Mouse (Mus musculus): ENCODE measurements at regions not wholly inside any gene's neighbourhood (a gene's known extent, or its start where the extent isn't known, plus 50 kb on each side); places are given as distances from the start of the nearest gene placed in this dataset.

DNA sequence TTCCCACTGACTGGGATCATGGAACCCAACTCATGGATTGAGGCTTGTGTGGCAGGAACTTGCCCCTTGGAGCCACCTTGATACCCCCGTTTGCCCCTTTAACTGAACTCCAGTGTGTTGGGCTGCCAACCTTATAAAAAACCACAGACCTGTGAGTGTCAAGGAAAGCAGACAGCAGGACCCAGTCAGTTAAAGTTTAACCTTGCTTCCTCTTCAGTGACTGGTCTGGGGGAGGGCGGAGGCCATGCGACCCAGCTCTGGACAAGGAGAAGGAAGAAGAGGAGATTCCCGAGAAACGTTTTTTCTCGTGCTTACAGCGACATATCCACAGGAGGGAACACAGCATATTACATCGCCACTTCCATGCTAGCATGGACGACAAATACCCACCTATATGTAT lies 281.9 kb upstream of the Zfp64 start:
- no peak for DNase-seq (ENCODE audit: low spot score)

DNA sequence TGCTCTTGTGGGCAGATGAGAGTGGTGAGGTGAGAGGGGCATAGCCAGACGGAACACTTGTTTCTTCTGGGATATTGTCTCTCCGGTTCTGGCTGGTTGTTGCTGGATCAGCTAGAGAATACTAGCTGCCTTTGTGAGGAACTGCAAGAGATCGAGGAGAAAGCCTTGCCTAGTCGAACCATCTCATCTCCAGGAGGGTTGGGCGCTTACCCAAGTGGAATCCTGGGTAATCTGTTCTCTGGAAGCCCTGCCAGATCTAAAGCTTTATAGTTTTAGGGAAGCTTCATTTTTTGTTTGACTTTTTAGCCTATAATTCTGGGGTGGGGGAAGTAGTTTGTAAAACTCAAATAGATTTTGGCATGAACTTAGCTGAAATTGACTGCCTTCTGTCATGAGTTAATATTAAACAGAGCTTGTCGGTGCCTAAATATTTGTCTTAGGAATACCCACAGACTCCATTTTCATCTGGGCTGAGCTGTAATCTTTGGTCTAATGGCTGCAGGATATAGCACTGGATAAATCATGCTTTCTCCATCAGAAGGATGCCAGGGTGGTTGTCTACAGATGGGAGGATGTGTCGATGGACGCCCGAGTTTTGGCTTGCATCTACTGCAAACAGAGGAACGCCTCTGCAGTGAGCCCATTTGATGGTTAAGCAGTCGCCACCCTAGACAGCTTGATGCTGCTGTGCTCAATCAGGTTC lies 279.1 kb upstream of the Zfp64 start:
- no peak for DNase-seq (ENCODE audit: low spot score)

DNA sequence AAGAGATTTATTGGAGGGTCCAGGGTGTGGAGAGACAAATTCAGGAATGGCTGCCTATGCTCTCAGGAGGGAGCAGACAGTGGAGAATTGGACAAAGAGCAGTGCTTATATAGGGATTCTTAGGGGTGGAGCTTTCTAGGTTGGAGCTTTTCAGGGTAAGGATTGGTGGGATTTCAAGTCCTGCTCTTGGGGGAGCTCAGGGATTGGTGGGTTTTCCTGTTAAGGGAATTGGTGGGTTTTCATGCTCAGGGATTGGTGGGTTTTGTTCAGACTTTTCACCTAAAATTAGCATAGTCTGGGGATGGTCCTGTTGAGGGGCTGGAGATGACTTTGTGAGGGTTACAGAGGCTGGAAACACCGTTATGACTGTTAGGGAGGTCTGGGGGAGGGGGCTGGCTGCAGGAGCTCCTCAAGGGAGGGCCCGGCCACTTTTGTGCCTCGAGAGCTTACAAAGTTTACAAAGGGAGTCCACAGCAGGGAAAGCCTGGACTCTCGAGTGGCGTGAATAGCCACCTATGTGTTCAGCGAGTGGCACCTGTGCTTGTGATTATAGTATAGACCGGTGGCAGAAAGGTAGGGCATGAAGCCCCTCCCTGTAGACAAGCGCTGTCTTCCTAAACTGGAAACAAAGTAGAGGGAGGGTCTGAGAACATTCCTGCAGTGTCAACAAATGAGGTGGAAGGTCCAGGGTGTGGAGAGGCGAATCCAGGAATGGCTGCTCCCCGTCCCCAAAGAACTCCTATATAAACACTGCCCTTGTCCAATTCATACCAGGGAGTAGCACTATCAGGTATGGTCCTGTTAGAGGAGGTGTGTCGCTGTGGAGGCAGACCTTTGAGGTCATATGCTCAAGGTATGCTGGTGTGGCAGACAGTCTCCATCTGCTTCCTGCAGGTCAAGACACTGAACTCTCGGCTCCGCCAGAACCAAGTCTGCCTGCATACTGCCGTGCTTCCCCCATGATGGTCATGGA lies 278.1 kb upstream of the Zfp64 start:
- DNase-seq (ENCODE audit: low spot score) = no peak

- no peak for DNase-seq (ENCODE audit: low spot score)
These were observed 266.9 kb upstream of the Zfp64 start for GRCm38 (mm10) chr2:169222264-169222663.

DNA sequence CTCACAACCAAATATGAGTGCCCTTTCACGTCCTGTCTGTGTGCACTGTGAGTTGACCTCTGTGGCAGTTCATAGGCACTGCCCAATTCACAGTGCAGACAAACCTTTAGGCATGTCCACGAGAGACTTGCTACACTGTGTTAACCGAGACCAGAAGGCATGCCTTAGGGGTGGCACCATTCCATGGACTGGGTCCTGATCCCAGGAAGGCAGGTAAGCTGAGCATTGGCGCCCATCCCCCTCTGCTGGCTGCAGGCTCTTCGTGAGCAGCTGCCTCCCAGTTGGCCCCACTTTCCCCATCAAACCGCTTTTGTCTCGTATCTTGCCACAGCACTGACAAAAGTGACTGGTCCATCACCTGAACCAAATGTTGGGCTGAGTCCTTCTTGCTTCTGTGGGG lies 265.8 kb upstream of the Zfp64 start:
- DNase-seq (ENCODE audit: low spot score) = no peak

- DNase-seq (ENCODE audit: low spot score) = no peak
These were observed 260.2 kb upstream of the Zfp64 start for GRCm38 (mm10) chr2:169215546-169216043.

DNA sequence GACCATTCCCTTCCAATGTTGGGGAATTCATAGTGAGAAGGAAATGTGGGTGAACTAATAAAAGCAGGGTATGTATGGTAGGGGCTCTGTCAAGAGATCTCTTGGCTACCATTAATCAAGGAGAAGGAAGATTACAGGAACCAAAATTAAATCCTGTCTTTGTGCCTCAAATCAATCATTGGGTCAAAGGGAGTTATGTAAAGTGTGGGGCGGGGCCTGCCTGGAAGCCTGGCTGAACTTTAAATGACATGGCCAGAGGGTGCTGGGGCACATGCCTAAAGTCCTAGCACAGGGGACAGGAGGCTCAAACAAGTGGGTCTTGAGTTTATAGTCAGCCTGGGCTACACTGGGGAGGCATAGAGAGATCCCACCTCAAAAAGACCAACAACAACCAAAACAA lies 259.0 kb upstream of the Zfp64 start:
- DNase-seq (ENCODE audit: low spot score) = no peak

DNA sequence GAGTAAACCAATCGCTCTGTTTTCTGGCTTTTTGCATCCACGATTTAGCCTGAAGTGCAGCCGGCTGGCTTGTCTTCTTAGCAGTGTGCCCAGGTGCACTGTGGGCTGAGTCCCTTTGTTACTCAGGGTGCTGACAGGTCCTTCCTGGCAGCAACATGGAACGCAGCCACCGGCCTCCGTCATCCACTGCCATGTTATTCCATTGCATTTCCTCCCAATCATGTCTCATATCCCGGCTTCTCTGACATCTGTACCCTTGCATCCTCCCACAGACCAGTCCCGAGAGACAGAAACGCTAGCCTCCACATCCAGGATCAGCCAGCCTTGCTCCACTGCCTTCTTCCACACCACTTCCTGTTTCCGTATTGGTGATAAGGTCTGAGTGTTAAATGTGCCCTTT lies 257.9 kb upstream of the Zfp64 start:
- no peak for DNase-seq (ENCODE audit: low spot score)

- DNase-seq (ENCODE audit: low spot score) = no peak
These were observed 257.4 kb upstream of the Zfp64 start for GRCm38 (mm10) chr2:169212676-169213257.

DNA sequence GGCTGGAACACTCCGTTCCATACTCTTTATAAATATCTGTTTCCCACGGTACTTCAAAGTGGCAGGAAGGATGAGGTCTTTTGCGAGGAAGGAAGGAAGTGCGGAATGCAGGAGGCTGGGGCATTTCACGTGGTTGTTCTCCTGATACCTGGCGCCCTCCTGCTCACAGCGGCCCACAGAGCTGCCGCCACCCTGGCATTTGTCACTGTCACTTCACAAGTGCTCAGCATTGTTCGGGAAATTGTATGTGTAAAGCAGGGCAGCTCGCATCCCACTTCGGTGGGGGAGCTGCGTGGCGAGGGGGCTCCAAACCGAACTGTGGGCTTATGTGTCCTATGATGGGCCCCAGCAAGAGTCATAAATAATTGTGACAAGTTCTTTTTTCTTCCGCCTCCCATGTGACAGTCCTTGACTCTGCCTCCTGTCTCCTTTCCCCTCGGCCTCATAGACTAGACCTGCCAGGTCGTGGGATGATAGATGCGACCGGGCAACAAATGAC lies 248.9 kb upstream of the Zfp64 start:
- no peak for DNase-seq (ENCODE audit: low spot score)

GRCm38 (mm10) chr2:169191974-169192373 lies 236.6 kb upstream of the Zfp64 start:
- DNase-seq (ENCODE audit: low spot score) = no peak

DNA sequence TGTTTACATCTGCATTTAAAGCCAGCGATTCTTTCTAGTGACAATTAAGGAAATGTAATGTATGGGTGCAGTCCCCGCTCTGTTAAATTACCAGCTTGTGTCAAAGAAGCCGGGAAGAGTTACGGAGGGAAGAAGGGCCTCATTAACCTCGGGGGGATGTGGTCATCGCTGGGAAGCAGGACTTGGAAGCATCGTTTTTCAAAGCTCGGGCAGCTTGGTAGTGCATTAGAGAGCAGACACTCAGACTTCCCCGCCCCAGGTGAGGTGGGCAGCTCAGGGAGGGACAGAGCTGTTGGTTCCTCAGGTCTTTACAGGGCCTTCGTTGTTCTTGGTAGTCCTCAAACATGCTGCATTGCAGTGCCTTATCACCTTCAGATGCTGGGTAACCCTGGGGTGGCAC lies 236.1 kb upstream of the Zfp64 start:
- no peak for DNase-seq (ENCODE audit: low spot score)

GRCm38 (mm10) chr2:169177565-169177964 lies 222.2 kb upstream of the Zfp64 start:
- no peak for DNase-seq (ENCODE audit: low spot score)

DNA sequence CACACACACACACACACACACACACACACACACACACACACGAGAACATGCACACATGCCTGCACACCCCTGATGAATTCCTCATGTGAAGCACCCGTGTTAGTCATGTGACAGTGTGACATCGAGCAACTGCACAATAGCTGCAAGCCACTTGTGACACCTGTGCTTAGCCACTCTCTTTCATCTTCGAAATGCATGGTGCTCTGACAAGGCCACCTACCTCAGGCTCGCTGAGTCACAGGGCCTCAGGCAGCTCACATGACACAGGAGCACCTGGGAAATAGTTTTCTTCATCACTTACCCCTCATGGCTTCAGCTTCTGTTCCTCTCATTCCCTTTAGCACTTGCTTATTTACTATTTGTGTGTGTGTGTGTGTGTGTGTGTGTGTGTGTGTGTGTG lies 213.4 kb upstream of the Zfp64 start:
- no peak for DNase-seq (ENCODE audit: low spot score)

DNA sequence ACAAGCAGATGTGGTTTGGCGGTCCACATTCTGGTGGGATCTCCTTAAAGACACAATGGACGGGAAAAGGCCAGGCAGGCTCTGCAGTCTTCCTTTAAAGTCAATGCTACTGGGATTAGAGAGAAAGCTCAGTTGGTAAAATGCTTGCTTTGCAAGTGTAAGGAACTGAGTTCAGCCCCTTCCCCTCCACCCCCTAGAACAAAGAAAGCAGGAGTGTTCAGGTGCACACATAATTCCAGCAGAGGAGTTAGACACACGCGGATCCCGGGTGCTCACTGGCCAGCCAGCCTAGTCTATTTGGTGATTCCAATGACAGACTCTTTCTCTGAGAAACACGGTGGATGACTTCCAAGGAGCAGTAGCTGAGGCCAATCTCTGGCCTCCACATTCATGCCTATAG lies 213.0 kb upstream of the Zfp64 start:
- no peak for DNase-seq (ENCODE audit: low spot score)

DNA sequence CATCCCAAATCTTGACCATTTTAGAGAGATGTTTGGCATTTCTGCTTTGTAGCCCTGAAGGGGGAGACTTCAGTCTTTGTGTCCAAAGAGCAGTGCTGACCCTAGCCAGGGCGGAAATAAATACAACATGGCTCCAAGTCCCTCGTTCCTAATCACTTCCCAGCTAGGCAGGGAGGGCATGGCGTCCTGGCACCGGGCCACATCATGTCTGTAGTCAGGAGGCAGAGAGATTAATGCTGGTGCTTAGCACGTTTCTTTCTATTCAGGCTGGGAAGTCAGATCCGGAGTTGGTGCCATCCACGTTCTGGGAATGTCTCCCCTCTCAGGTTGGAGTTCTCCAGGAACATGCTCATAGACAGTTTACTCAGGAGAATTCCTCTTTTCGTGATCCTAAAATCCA lies 206.3 kb upstream of the Zfp64 start:
- no peak for DNase-seq (ENCODE audit: low spot score)

DNA sequence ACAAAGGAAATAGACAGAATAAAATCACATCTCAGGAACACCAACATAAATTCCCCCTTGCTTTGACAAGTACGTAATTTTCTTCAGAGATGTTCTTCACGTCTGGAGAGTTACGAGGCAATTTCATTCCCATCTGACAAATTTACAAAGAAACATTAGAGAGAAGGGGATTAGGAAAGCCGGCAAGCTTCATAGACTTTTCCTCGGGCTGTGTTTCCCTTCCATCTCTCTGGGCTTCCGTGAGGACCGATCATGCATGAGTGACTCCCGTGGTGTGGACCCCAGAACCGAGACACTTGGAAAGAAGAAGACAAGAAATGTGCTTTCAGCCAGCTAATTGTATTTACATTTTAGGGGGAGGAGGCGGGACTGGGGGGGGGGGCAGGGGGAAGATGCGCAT lies 203.4 kb upstream of the Zfp64 start:
- DNase-seq (ENCODE audit: low spot score) = no peak

- DNase-seq (ENCODE audit: low spot score) = no peak
These were observed 202.8 kb upstream of the Zfp64 start for GRCm38 (mm10) chr2:169158005-169158673.

DNA sequence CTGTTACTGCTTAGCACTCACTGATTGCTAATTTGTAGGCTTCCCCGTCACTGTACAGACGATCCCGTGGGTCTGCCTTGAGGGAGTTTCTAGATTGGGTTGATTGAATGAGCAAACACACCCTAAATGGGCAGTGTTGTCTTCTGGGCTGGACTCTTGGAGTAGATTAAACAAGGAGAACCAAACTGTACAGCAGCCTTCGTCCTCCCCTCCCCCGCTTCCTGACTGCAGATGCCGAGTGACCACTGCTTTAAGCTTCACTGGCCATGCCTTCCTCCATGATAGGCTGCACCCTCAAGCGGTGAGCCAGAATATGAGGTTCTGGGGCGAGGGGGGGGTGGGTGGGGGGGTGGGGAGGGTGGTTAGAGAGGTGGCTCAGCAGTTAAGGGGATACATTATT lies 201.5 kb upstream of the Zfp64 start:
- DNase-seq (ENCODE audit: low spot score) = peak; percentile 19

DNA sequence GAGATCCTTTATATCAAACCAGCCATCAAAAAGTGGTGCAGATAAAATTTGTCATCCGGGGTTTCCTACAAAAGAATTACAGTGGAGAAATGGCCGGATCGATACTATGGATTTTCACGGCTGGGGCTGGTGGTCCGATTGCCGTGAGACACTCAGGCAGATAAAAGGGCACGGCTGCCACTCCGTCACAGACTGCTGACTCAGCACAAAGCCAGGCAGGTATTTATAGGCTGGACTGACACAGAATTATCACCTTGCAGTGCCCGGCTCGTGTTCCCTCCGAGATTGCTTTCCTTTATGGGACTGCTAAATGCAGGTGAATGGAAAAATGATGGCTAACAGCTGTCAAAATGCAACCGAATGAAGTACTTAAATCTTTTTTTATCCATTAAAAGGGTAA lies 199.5 kb upstream of the Zfp64 start:
- DNase-seq (ENCODE audit: low spot score) = no peak

GRCm38 (mm10) chr2:169147655-169148054 lies 192.3 kb upstream of the Zfp64 start:
- DNase-seq (ENCODE audit: low spot score) = no peak

DNA sequence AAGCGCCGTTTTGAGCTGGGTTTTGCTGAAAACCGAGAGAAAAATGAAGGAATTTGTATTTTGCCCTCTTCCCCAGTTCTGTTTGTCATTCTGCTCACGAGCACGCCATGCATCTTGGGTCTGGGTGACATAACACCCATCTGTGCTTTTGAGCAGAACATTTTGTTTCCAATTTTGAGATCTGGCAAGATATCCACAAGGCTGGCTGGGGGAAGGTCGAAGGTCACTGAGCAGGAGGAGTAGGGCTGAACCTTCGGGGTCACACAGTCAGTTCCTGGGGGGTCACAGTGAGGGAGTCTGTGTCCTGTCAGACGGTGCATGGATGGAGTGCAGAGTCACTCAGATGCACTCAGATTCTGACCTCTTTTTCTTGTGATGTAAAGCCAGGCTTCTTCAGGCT lies 186.8 kb upstream of the Zfp64 start:
- DNase-seq (ENCODE audit: low spot score) = peak; percentile 31

Measured in testis, postnatal 14 days (tissue).